Mouse (Mus musculus) ES-CJ7 (cell line): ENCODE data around the gene Slc26a1.

ENCODE experiments used
- DNase-seq: peaks from one replicate; pipeline ENCODE4 v3.0.0; 2011; ENCODE audit warnings: low read depth, low spot score

The Slc26a1 gene

GRCm38 (mm10) chr5:108621870-108622269 is 53.5 kb downstream of the Slc26a1 start:
- no peak for DNase-seq
